9 mouse cellular contexts compared by ENCODE assay signal in genomic region chr6:78512833-78513232, GRCm38 (mm10). TPM values are rescaled to one million over a fixed set of nuclear protein-coding genes. Genes with fewer than 3 reads are reported as not detected.
DNase-seq lines count a peak whose midpoint lies in the region; ATAC-seq and TF ChIP-seq lines count a peak whose summit lies in the region.
"Had no signal": no experiment of that assay in that cellular context is flagged by ENCODE, and none has a peak within 500 bp of the region (broad histone marks: within the 10 kb centered on the region; RNA-seq: fewer than 3 reads in every experiment).

No protein-coding gene starts in this region.

- H3K9ac ChIP-seq in embryonic facial prominence, embryonic 11.5 days (replicated peaks; ENCODE audit: low read length) = no peak overlapping the region
- no peak overlapping the region for H3K9ac ChIP-seq in intestine, embryonic 16.5 days (ENCODE audit: low read depth, low read length)
- H3K9ac ChIP-seq in neural tube, embryonic 13.5 days = no peak overlapping the region

- peak; percentile 28; the same call in 1 of the 2 replicates for TF ChIP-seq CTCF in gastrocnemius, adult 2 months (IDR thresholded peaks at IDR 0.05)

- H3K9me3 ChIP-seq in embryonic facial prominence, embryonic 11.5 days (replicated peaks; ENCODE audit: control insufficient read depth, low read length) = no peaks in the 10 kb centered on the region
- no peaks in the 10 kb centered on the region for H3K9me3 ChIP-seq in intestine, embryonic 16.5 days (ENCODE audit: control insufficient read depth, low read length)
- H3K9me3 ChIP-seq in limb, embryonic 10.5 days (replicated peaks) = no peaks in the 10 kb centered on the region
- H3K9me3 ChIP-seq in neural tube, embryonic 13.5 days = no peaks in the 10 kb centered on the region

- no peak overlapping the region for H3K4me2 ChIP-seq in embryonic facial prominence, embryonic 11.5 days (ENCODE audit: low read depth, low read length)
- no peak overlapping the region for H3K4me2 ChIP-seq in intestine, embryonic 16.5 days (ENCODE audit: low read depth, low read length)
- no peak overlapping the region for H3K4me2 ChIP-seq in neural tube, embryonic 13.5 days

- no peak overlapping the region for H3K27ac ChIP-seq in gastrocnemius, adult 2 months
- no peak overlapping the region for H3K27ac ChIP-seq in embryonic facial prominence, embryonic 11.5 days (replicated peaks; ENCODE audit: low read depth, low read length)
- no peak overlapping the region for H3K27ac ChIP-seq in intestine, embryonic 16.5 days (ENCODE audit: low read length)
- H3K27ac ChIP-seq in limb, embryonic 10.5 days = no peak overlapping the region
- H3K27ac ChIP-seq in neural tube, embryonic 13.5 days (replicated peaks) = no peak overlapping the region

- H3K4me3 ChIP-seq in gastrocnemius, adult 2 months = no peak overlapping the region
- H3K4me3 ChIP-seq in embryonic facial prominence, embryonic 11.5 days (ENCODE audit: low read depth, low read length) = no peak overlapping the region
- H3K4me3 ChIP-seq in intestine, embryonic 16.5 days (ENCODE audit: low read length) = no peak overlapping the region
- no peak overlapping the region for H3K4me3 ChIP-seq in limb, embryonic 10.5 days
- no peak overlapping the region for H3K4me3 ChIP-seq in neural tube, embryonic 13.5 days

- H3K4me1 ChIP-seq in embryonic facial prominence, embryonic 11.5 days (ENCODE audit: control insufficient read depth, insufficient read depth, low read length) = no peaks in the 10 kb centered on the region
- H3K4me1 ChIP-seq in intestine, embryonic 16.5 days (ENCODE audit: control insufficient read depth, insufficient read depth, low read length) = no peaks in the 10 kb centered on the region
- H3K4me1 ChIP-seq in limb, embryonic 10.5 days = no peaks in the 10 kb centered on the region
- H3K4me1 ChIP-seq in neural tube, embryonic 13.5 days (replicated peaks) = no peaks in the 10 kb centered on the region

- H3K27me3 ChIP-seq in embryonic facial prominence, embryonic 11.5 days (ENCODE audit: control insufficient read depth, insufficient read depth, low read length) = no peaks in the 10 kb centered on the region
- H3K27me3 ChIP-seq in intestine, embryonic 16.5 days (replicated peaks; ENCODE audit: control insufficient read depth, insufficient read depth, low read length) = no peaks in the 10 kb centered on the region
- no peaks in the 10 kb centered on the region for H3K27me3 ChIP-seq in limb, embryonic 10.5 days (ENCODE audit: low read depth, poor library complexity, severe bottlenecking)
- no peaks in the 10 kb centered on the region for H3K27me3 ChIP-seq in neural tube, embryonic 13.5 days

- peak; percentile 79 for ATAC-seq in embryonic facial prominence, embryonic 11.5 days (replicated peaks; ENCODE audit: insufficient number of reproducible peaks, low FRiP score, low TSS enrichment, low read depth)
- peak; percentile 74 for ATAC-seq in intestine, embryonic 16.5 days
- ATAC-seq in neural tube, embryonic 13.5 days (ENCODE audit: low read depth) = peak; percentile 56; the same call in 1 of the 2 replicates

- DNase-seq in gastrocnemius, adult 2 months = no peak
- DNase-seq in gastrocnemius, postnatal 36 days = no peak
- DNase-seq in adipocyte (ENCODE audit: low spot score) = peak; percentile 10
- peak; percentile 64 for DNase-seq in embryonic facial prominence, embryonic 11.5 days (ENCODE audit: low spot score)
- DNase-seq in limb, embryonic 10.5 days (ENCODE audit: low spot score) = peak; percentile 72
- DNase-seq in c-Kit-positive CD71-positive TER-119-positive erythroid progenitor cells, embryonic 14.5 days (ENCODE audit: low spot score) = no peak

- H3K36me3 ChIP-seq in embryonic facial prominence, embryonic 11.5 days (replicated peaks; ENCODE audit: control insufficient read depth, insufficient read depth, low read depth, low read length) = no peaks in the 10 kb centered on the region
- H3K36me3 ChIP-seq in intestine, embryonic 16.5 days (ENCODE audit: control insufficient read depth, insufficient read depth, low read length) = no peaks in the 10 kb centered on the region
- no peaks in the 10 kb centered on the region for H3K36me3 ChIP-seq in limb, embryonic 10.5 days
- no peaks in the 10 kb centered on the region for H3K36me3 ChIP-seq in neural tube, embryonic 13.5 days

- intact Hi-C loops in gastrocnemius, adult 2 months (cut with DNase I) = no loop called here
- intact Hi-C loops in gastrocnemius, postnatal 36 days (cut with DNase I) = no loop called here

- 1% methylated on average over 3 of the region's 3 CpGs for WGBS in embryonic facial prominence, embryonic 11.5 days
- WGBS in intestine, embryonic 16.5 days = 3% methylated on average over 3 of the region's 3 CpGs
- 5% methylated on average over 3 of the region's 3 CpGs for WGBS in limb, embryonic 10.5 days
- WGBS in neural tube, embryonic 13.5 days = 7% methylated on average over 3 of the region's 3 CpGs

RNA-seq across cellular contexts. Expression of gene Reg3g, which starts 44.2 kb away (rescaled TPM):
- not detected for total RNA-seq in gastrocnemius, adult 2 months (2021)
- total RNA-seq in gastrocnemius, postnatal 36 days (2021) = not detected
- polyA plus RNA-seq in embryonic facial prominence, embryonic 11.5 days (2014; fragmentation: Nextera tagmentation; extraction: Ambion mirVana) = 0.57 TPM in 1 of 2 replicates, not detected in the other
- 3.2 and 5.4 TPM in 2 replicates for polyA plus RNA-seq in intestine, embryonic 16.5 days (2015; fragmentation: Nextera tagmentation; extraction: Ambion mirVana)
- not detected in 2 replicates for polyA plus RNA-seq in limb, embryonic 10.5 days (2016; fragmentation: Nextera tagmentation; extraction: Ambion mirVana)
- not detected in 2 replicates for polyA plus RNA-seq in neural tube, embryonic 13.5 days (2015; fragmentation: Nextera tagmentation; extraction: Ambion mirVana)
- polyA plus RNA-seq: C2C12 had no signal

Comparison
In these comparisons a context has a peak if more than half of its experiments do, and no peak if none do; other contexts are left out.
1. DNase-seq: peak in adipocyte (single experiment), embryonic facial prominence, embryonic 11.5 days (single experiment) and limb, embryonic 10.5 days (single experiment); none in gastrocnemius, adult 2 months (single experiment), gastrocnemius, postnatal 36 days (0 of 2) and c-Kit-positive CD71-positive TER-119-positive erythroid progenitor cells, embryonic 14.5 days (single experiment).
2. Peak in every context shown above with its lines, with median percentiles within 50 percentile points of each other: ATAC-seq.